Mouse (Mus musculus): ENCODE data around the gene Hps3.

The Hps3 gene

GRCm38 (mm10) chr3:20007275-20007674 lies 27.8 kb downstream of the Hps3 start:
- no peak for DNase-seq (ENCODE audit: low read depth, low spot score)

- DNase-seq (ENCODE audit: low read depth, low spot score): no peak
These were observed 29.5 kb downstream of the Hps3 start for GRCm38 (mm10) chr3:20005611-20006010.

GRCm38 (mm10) chr3:20004422-20004821 lies 30.7 kb downstream of the Hps3 start:
- DNase-seq (ENCODE audit: low read depth, low spot score): no peak

- no peak for DNase-seq (ENCODE audit: low read depth, low spot score)
These were observed 32.3 kb downstream of the Hps3 start for GRCm38 (mm10) chr3:20002786-20003185.

GRCm38 (mm10) chr3:20000806-20001205 lies 34.3 kb downstream of the Hps3 start:
- DNase-seq (ENCODE audit: low read depth, low spot score): peak; percentile 56

GRCm38 (mm10) chr3:19999551-19999950 lies 35.6 kb downstream of the Hps3 start:
- no peak for DNase-seq (ENCODE audit: low read depth, low spot score)

- no peak for DNase-seq (ENCODE audit: low read depth, low spot score)
These were observed 42.7 kb downstream of the Hps3 start for GRCm38 (mm10) chr3:19992388-19992787.

GRCm38 (mm10) chr3:19990031-19990430 lies 45.1 kb downstream of the Hps3 start:
- DNase-seq (ENCODE audit: low read depth, low spot score): no peak

GRCm38 (mm10) chr3:19986123-19986522 lies 49.0 kb downstream of the Hps3 start:
- no peak for DNase-seq (ENCODE audit: low read depth, low spot score)

- no peak for DNase-seq (ENCODE audit: low read depth, low spot score)
These were observed 52.3 kb downstream of the Hps3 start for GRCm38 (mm10) chr3:19982846-19983245.

- no peak for DNase-seq (ENCODE audit: low read depth, low spot score)
These were observed 54.0 kb downstream of the Hps3 start for GRCm38 (mm10) chr3:19981156-19981555.

GRCm38 (mm10) chr3:19978474-19978873 lies 56.6 kb downstream of the Hps3 start:
- no peak for DNase-seq (ENCODE audit: low read depth, low spot score)

- DNase-seq (ENCODE audit: low read depth, low spot score): no peak
These were observed 69.0 kb downstream of the Hps3 start for GRCm38 (mm10) chr3:19966072-19966471.

- no peak for DNase-seq (ENCODE audit: low read depth, low spot score)
These were observed 69.9 kb downstream of the Hps3 start for GRCm38 (mm10) chr3:19965239-19965638.

GRCm38 (mm10) chr3:19964625-19965188 lies 70.4 kb downstream of the Hps3 start:
- DNase-seq (ENCODE audit: low read depth, low spot score): no peak

- no peak for DNase-seq (ENCODE audit: low read depth, low spot score)
These were observed 72.2 kb downstream of the Hps3 start for GRCm38 (mm10) chr3:19962769-19963513.

GRCm38 (mm10) chr3:19961341-19961740 lies 73.8 kb downstream of the Hps3 start:
- no peak for DNase-seq (ENCODE audit: low read depth, low spot score)

- DNase-seq (ENCODE audit: low read depth, low spot score): no peak
These were observed 74.5 kb downstream of the Hps3 start for GRCm38 (mm10) chr3:19960570-19961114.

- no peak for DNase-seq (ENCODE audit: low read depth, low spot score)
These were observed 76.1 kb downstream of the Hps3 start for GRCm38 (mm10) chr3:19958983-19959382.

- DNase-seq (ENCODE audit: low read depth, low spot score): no peak
These were observed 77.1 kb downstream of the Hps3 start for GRCm38 (mm10) chr3:19958031-19958430.

- no peak for DNase-seq (ENCODE audit: low read depth, low spot score)
These were observed 78.2 kb downstream of the Hps3 start, which contains the start of gene Cp for GRCm38 (mm10) chr3:19956885-19957284. Cp (plus strand) TSS chr3:19957054.

- peak; percentile 24 for DNase-seq (ENCODE audit: low read depth, low spot score)
These were observed 81.2 kb downstream of the Hps3 start for GRCm38 (mm10) chr3:19953865-19954264.

- no peak for DNase-seq (ENCODE audit: low read depth, low spot score)
These were observed 81.7 kb downstream of the Hps3 start for GRCm38 (mm10) chr3:19953425-19953824.
